Mouse (Mus musculus) natural killer cell, adult 2 months (primary cell): ENCODE data around the gene Tmem119.

Experiments used
- DNase-seq, 2 experiments: peaks; one replicate each; pipeline ENCODE4 v3.0.0; 2022; ENCODE audit warnings: low spot score in 2 of 2

Tmem119 gene

DNA sequence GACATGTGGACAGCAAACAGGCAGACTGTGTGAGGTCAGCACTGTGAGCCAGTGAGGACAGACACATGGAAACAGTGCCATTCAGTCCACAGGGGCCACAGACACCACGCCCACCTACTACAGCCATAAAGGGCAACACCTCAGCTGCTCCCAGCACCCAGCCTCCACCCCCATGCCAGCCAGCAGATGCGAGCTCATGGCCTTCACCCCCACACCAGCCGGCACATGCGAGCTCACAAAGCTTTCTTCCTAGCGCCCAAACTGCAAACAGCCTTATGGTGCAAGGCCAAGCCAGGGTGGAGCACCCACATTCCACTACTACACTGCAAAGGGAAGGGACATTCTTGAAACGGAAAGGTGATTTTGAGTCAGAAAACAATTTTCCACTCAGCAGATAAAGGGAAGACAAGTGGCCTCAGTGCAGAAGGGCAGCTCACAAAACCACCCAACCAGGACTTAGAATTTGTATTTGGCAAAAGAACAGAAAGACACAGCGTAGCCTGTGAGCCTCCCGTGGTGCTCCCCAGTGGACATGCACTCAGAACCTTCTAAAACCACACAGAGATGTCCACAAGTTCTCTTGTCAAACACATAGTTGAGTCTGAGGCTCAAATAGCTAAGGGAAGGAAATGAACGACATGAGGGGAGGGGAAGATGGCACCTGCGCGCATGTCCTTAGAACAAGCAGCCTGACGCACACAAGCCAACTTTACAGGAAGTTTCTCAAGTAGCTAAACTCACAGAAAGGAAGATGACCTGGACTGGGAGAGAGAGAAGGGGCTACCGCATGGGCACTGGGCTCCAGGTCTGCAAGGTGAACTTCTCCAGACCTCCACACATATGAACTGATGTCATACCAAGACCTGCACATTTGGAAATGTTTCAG lies 34.4 kb downstream of the Tmem119 start:
- DNase-seq: no peak

DNA sequence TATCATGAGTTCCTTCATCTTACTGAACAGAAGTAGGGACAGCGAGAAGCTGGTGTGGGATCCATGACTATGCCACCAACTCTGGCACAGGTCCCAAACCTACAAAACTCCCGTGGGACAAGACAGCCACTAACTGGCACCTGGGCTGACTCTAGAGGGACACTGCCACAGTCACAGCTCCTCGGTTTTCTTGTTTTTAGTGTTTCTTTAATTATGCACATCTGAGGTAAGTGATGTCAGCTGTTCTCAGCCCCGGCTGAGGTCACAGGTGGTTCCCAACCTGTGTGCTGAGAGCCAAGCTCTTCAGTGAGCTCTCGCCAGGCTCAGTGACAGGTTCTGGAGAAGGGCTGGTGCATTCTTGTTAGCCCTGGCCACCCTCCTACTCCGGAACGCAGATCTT lies 35.9 kb downstream of the Tmem119 start:
- DNase-seq: no peak

DNA sequence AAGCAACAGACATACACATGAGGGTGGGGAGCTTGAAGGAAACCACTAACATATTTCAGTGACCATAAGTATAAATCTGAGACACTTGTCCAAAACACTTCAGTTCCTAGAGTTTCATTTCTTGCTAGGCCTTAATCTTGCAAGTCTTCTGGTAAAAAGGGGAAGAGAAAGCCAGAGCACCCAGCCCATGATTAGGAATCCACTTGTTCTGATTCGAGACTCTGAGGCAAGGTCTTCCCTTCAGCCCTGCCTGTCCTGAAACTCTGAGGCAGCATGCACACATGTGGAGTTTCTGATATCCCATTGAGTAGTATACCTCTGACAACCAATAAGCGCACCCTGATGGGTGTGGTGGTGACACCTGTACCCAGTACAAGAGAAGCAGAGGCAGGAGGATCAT lies 38.7 kb downstream of the Tmem119 start:
- no peak for DNase-seq

DNA sequence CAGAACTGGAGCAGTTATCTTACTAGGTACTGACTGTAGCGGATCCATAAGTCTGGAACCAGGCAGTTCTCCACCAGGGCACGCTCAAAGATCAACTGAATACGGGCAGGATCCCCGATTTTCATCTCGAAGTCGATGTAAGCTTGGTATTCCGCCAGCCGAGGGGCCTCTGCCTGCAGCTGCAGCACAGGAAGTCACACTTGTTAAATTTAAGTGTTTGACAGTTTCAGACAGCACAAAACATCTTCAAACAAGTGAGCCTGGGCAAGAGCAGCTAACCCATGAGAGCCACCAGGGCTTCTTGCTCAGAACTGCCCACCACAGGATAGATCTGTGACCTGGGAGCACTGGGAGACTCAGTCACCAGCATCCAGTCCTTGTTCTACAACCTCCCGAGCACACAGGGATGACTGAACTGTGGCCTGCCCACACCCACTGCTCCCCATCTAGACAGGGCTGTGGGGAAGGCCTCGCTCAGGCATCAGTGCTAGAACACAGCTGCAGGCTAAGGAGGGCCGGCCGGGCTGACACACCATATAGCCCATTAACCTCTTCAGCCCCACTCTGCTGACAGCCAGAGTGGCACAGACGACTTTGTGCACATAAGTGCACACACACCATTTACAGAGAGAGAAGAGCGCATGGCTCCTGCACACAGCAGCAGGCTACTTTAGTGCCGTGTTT lies 44.8 kb downstream of the Tmem119 start:
- DNase-seq: no peak

DNA sequence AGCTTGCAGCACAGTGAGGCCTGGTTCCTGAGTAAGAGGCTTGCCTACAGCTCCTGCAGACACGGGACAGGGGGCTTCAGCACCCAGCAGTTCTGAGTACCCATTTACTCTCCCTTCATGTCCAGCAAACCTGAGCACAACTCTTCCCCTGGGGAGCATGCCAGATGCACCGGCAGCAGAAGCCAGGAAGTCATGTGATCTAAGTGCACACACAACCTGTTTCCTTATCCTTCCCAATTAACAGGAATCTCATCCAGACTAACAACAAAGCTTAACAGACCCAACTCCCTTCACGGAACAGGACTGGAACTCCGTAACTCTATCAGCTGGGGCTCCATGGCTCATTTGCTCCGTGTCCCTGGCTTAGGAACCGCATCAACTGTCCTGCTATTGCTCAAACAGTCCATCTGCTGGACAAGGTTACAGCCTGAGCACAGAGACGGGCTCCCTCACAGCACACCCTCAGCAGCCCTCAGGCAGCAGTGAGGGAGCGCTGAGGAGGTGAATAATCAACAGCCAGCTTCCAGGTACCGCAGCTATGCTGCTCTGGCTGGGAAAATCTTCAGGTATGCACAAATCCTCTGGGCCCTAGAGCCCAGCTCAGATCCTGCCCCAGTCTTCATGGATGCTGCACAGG lies 48.7 kb downstream of the Tmem119 start:
- DNase-seq: no peak

DNA sequence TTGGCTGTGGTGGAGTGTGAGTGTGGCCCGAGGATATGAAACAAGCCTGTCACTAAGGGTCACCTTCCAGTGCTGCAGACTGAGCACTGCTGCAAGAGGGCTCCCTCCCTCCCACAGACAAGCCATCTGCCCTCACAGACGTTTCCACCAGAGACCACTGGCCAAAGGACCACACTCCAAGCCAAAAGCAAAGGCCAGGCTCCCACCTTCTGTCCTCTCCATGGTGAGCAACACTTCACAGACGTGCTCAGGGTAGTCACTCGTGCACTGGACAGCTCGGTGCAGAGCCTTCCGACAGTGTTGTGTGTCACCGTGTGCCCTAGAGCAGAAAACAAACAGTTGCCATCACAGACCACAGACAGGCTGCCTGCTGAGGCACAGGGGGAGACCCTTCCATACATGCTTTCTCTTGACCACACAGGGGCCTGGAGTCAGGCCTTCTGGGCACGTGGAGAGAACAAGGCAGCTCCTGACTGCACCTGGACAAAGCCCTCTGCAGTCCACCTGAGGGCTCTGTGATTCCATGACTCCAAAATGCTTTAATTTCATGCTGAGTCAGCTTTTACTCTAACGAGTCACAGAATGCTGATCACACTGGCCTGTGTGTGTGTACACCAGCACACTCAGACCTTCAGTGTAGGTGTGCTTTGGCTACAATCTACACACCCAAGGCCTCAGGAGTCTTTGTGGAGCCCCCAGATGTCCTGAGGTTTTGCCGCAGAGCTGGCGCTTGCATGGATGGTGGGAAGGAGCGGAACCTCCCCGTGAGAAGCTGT lies 51.6 kb downstream of the Tmem119 start:
- DNase-seq: no peak

DNA sequence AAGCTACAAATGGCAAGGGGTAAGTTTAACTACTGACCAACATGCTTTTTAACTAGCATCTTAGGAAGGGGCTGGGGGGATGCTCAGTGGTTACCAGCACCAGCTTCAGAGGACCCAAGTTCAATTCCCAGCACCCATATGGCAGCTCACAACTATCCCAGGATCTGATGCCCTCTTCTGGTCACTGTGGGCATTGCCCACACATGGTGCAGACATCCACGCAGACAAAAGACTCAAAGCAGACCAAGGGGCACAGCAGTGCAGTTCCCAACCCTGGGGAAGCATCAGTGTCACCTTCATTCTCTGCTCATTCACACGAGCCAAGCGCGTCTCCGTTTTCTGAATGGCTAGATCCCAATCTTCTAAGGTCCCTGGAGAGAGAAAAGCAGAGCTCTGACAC lies 52.7 kb downstream of the Tmem119 start:
- no peak for DNase-seq
